Mouse (Mus musculus) hindbrain, embryonic 12.5 days (tissue): ENCODE data around the gene Igf1r. TPM values are rescaled to one million over a fixed set of nuclear protein-coding genes. Genes with fewer than 3 reads are reported as not detected.
A peak's percentile ranks its signal among the peaks of the same experiment; 100 is the strongest.

Experiments
- ATAC-seq: fragments of 200-750 bp; cut with Nextera tagmentation; 2 replicates; pipeline ENCODE4 v1.8.0; 2017; ENCODE audit warnings: moderate TSS enrichment; ENCODE audit not compliant: low FRiP score
- H3K27ac ChIP-seq: fragments of 300-500 bp; sonication (generic); 2 replicates; pipeline ENCODE4 v1.5.1; 2016; ENCODE audit warnings: mild to moderate bottlenecking
- H3K27me3 ChIP-seq: fragments of 300-500 bp; sonication (generic); 2 replicates; pipeline ENCODE4 v1.6.1; 2016; ENCODE audit warnings: mild to moderate bottlenecking
- H3K36me3 ChIP-seq: fragments of 300-500 bp; sonication (generic); 2 replicates; pipeline ENCODE4 v1.6.1; 2016; ENCODE audit warnings: mild to moderate bottlenecking
- H3K4me1 ChIP-seq: fragments of 300-500 bp; sonication (generic); 2 replicates; pipeline ENCODE4 v1.6.1; 2016
- H3K4me2 ChIP-seq: fragments of 300-500 bp; sonication (generic); replicated peaks from 2 replicates; pipeline ENCODE4 v1.6.1; 2016; ENCODE audit warnings: mild to moderate bottlenecking
- H3K4me3 ChIP-seq: fragments of 300-500 bp; sonication (generic); 2 replicates; pipeline ENCODE4 v1.5.1; 2016; ENCODE audit warnings: mild to moderate bottlenecking
- H3K9ac ChIP-seq: fragments of 300-500 bp; sonication (generic); 2 replicates; pipeline ENCODE4 v1.6.1; 2016; ENCODE audit warnings: mild to moderate bottlenecking, moderate library complexity
- H3K9me3 ChIP-seq: fragments of 300-500 bp; sonication (generic); replicated peaks from 2 replicates; pipeline ENCODE4 v1.6.1; 2016; ENCODE audit warnings: mild to moderate bottlenecking
- WGBS: fragments of 180-500 bp; shearing (Covaris S2); methylation state at CpG from one replicate; pipeline ENCODE4 v1.1.7; 2016; 5-methylcytosine and 5-hydroxymethylcytosine counted together
- polyA plus RNA-seq: library from polyadenylated mRNA; unstranded; fragments of >200 nt; fragmentation: Nextera tagmentation; extraction: Ambion mirVana; gene quantifications from 2 replicates; pipeline ENCODE4 v1.2.1, GENCODE M21; 2016

The Igf1r gene
- polyA plus RNA-seq, 1 experiment from 2014 or later: 42.3 TPM

DNA sequence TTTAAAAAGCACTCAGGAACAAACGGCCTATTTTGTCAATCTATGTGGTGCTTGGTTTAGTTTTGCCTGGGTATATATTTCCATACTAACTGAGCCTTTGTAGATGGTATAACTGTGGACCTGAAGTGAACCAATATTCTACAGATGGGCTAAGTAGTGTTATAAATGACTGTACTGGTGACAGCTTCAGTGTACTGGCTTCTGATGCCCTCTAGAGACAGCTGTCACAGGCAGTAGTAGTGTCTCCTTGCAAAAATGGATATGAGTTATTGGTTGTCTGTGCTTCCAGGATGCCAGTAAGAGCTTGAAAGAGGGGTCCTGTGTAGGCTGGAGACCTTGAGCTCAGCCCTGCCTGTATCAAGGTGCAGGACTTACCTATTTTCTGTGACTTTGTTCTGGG lies 227.0 kb downstream of the Igf1r start:
- Histone ChIP-seq H3K27me3 (no peaks in the 10 kb centered on the region), H3K4me3 (no peak overlapping the region), H3K9ac (no peak overlapping the region), H3K36me3 (peaks cover 16% of the 10 kb centered on the region), H3K9me3 (no peaks in the 10 kb centered on the region), H3K4me1 (peaks cover 12% of the 10 kb centered on the region; the same call in 1 of the 2 replicates), H3K4me2 (no peak overlapping the region), H3K27ac (no peak overlapping the region)
- WGBS: 97% methylated on average over 1 of the region's 1 CpGs
- no peak for ATAC-seq

DNA sequence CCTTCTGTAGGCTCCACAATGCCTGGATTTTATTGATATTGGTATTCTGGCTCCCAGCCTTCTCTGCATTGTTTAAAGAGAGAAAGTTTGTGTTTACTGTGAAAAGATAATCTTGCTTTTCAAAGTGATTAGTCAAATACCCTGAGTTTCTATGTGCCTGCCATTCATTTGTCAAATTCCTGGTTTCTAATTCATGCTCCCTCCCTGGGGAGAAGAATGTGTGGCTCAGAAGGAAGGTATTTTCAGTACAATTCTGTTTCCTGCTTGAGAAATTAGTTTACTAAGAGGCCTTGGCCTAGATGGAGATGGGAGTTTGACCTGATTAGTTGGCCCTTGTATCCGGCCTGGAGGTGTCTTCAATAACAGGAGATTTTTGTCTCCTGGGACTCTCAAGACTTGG lies 228.5 kb downstream of the Igf1r start:
- H3K4me2 ChIP-seq: no peak overlapping the region
- H3K36me3 ChIP-seq: peaks cover 27% of the 10 kb centered on the region
- peaks cover 12% of the 10 kb centered on the region; the same call in 1 of the 2 replicates for H3K4me1 ChIP-seq
- 91% methylated on average over 1 of the region's 1 CpGs for WGBS
- H3K4me3 ChIP-seq: no peak overlapping the region
- H3K27me3 ChIP-seq: no peaks in the 10 kb centered on the region
- no peak for ATAC-seq
- H3K9me3 ChIP-seq: no peaks in the 10 kb centered on the region
- no peak overlapping the region for H3K27ac ChIP-seq
- no peak overlapping the region for H3K9ac ChIP-seq

DNA sequence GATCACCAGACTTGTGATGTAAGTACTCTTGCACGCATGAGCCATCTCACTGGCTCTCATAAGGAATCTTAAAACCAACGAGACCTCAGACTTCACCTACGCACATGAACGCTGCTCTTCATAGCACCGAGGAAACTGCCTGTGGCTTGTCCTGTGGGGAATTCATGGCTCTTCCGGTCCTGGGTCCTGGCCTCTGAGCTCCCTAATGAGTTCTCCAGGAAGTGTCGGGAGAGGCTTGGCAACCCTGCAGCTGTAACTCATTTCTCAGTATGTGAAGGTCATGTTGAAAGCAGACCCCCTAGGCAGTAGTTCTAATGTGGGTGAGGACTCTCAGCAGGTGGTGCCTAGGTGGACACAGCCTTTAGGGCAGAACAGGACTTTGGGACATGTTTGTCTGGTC lies 229.4 kb downstream of the Igf1r start:
- WGBS: 81% methylated on average over 7 of the region's 7 CpGs
- ATAC-seq: no peak
- H3K9ac ChIP-seq: no peak overlapping the region
- peaks cover 30% of the 10 kb centered on the region for H3K36me3 ChIP-seq
- 0 out of 2 replicates have a peak overlapping the region, but pooled peaks have one; percentile 55 for H3K27ac ChIP-seq
- no peak overlapping the region for H3K4me2 ChIP-seq
- H3K4me1 ChIP-seq: peaks cover 12% of the 10 kb centered on the region; the same call in 1 of the 2 replicates
- H3K27me3 ChIP-seq: no peaks in the 10 kb centered on the region
- H3K9me3 ChIP-seq: no peaks in the 10 kb centered on the region
- no peak overlapping the region for H3K4me3 ChIP-seq

DNA sequence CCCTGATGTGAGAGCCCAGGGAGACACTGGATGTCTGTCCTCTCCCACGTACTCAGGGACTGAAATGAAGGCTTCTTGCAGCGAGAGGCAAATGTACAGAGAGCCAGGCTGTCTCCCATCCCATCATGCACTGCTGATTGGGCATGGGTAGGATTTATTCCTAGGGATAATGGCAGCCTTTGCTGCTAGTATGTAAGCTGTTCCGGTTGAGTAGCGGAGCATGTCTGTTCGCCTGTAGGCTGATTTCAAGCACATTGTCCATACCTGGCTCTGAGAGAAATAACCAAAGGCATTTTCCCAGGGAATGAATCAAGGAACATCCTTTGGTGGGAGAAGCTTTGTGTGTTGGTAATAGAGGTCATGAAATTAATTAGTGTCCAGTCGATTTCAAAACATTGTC lies 230.1 kb downstream of the Igf1r start:
- peaks cover 36% of the 10 kb centered on the region for H3K36me3 ChIP-seq
- 78% methylated on average over 6 of the region's 6 CpGs for WGBS
- H3K4me3 ChIP-seq: no peak overlapping the region
- H3K9ac ChIP-seq: no peak overlapping the region
- H3K27ac ChIP-seq: peak overlapping the region; percentile 55
- H3K9me3 ChIP-seq: no peaks in the 10 kb centered on the region
- no peaks in the 10 kb centered on the region for H3K27me3 ChIP-seq
- H3K4me1 ChIP-seq: peaks cover 12% of the 10 kb centered on the region; the same call in 1 of the 2 replicates
- no peak overlapping the region for H3K4me2 ChIP-seq
- ATAC-seq: peak; percentile 63; the same call in 1 of the 2 replicates

DNA sequence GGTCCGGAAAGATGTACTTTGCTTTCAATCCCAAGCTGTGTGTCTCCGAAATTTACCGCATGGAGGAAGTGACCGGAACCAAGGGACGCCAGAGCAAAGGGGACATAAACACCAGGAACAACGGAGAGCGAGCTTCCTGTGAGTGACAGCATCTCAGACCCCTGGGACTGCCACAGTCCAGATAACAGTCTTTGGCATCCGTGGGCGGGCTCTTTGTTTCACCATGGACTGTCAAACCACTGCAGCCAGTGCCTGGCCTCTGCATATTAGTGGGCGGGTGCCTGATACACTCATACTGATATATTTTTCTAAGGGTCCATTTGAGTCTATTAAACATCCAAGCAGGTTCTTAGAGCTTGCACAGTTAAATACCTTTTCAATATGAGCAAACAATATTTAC lies 230.8 kb downstream of the Igf1r start:
- ATAC-seq: no peak
- H3K9me3 ChIP-seq: no peaks in the 10 kb centered on the region
- peaks cover 12% of the 10 kb centered on the region; the same call in 1 of the 2 replicates for H3K4me1 ChIP-seq
- H3K9ac ChIP-seq: no peak overlapping the region
- WGBS: 65% methylated on average over 10 of the region's 10 CpGs
- H3K4me2 ChIP-seq: no peak overlapping the region
- peak overlapping the region; percentile 55; the same call in 1 of the 2 replicates for H3K27ac ChIP-seq
- H3K4me3 ChIP-seq: no peak overlapping the region
- H3K27me3 ChIP-seq: no peaks in the 10 kb centered on the region
- H3K36me3 ChIP-seq: peaks cover 41% of the 10 kb centered on the region

DNA sequence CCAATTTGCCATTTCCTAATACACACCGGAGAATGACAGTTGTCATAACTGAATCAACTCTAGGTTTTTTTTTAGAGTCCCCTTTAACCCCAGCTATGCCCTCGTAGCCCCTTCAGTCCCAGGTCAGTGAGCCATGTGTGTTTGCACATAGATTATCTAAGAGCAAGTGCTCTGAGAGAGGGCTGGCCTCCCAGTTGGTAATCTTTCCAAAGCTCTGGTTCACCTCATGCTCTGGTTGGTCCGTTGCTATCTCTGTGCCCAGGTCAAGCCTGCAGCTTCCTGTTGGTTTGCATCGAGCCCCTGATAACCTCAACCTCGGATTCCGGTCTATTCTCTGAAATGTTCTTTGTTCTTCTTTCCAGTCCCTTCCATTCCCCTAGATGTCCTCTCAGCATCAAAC lies 236.6 kb downstream of the Igf1r start:
- Histone ChIP-seq H3K27ac (no peak overlapping the region), H3K9ac (no peak overlapping the region), H3K4me3 (no peak overlapping the region), H3K4me2 (no peak overlapping the region), H3K9me3 (no peaks in the 10 kb centered on the region), H3K36me3 (peaks cover 80% of the 10 kb centered on the region), H3K4me1 (no peaks in the 10 kb centered on the region), H3K27me3 (no peaks in the 10 kb centered on the region)
- 92% methylated on average over 6 of the region's 6 CpGs for WGBS
- ATAC-seq: no peak

DNA sequence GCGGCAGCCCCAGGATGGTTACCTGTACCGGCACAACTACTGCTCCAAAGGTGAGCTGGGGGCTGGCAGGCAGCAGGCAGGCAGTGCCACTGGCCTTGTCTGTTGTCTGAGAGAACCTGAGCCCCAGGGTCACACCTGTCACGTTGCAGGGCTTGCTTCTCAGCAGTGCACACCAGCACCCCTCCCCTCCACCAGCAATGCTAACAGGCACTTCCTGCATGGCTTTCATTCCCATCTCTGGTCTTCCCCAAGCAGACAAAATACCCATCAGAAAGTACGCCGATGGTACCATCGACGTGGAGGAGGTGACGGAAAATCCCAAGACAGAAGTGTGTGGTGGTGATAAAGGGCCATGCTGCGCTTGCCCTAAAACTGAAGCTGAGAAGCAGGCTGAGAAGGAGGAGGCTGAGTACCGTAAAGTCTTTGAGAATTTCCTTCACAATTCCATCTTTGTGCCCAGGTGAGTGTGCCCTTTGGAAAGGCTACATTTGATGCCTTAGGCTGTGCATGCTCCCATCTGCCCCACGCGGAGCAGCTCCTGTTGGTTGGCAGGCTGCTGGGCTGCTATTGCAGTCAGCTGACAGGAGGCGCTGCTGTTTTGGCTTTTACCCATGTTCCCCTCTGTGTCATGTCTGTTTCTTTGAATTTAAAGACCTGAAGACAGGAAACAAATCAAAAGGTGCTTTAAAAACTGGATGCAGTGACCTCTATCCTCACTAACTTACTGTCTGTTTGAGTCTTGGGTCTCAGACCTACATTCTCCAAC lies 237.2 kb downstream of the Igf1r start:
- no peaks in the 10 kb centered on the region for H3K4me1 ChIP-seq
- H3K9ac ChIP-seq: no peak overlapping the region
- no peak overlapping the region for H3K4me3 ChIP-seq
- ATAC-seq: no peak
- no peaks in the 10 kb centered on the region for H3K9me3 ChIP-seq
- WGBS: 94% methylated on average over 13 of the region's 13 CpGs
- no peak overlapping the region for H3K27ac ChIP-seq
- H3K4me2 ChIP-seq: no peak overlapping the region
- H3K27me3 ChIP-seq: no peaks in the 10 kb centered on the region
- H3K36me3 ChIP-seq: peaks cover 80% of the 10 kb centered on the region

DNA sequence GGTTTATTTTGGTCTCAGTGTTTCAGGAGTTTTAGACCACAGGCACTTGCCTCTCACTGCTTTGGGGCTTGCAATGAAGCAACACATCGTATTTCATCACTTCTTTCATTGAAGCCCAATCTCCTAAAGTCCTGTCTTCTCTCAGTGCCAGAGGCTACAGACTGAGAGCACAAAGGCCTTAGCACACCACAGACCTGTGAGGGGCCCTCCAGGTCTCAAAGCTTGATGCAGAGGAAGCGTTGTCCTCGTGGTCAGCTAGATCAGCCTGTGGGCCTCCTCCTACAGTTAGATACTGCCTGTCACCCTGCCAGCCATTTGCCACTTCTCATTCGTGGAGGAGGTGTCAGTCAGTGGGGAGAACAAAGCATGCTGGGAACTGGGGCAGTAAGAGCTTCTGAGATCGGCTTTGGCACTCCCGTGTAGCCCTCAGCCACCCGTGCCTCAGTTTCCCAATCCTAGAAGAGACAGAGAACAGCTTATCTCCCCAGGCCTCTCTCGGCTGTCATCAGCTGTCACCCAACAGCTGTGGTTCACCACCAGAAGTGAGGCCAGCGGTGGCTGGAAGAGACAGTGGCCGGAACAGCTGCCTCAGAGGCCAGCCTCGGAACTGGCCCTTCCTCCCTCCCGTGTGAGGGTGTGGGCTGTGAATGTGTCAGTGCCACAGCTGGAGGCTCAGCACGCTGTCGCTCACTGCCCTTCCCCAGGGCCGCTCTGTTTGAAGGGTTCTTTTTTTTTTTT lies 241.5 kb downstream of the Igf1r start:
- Histone ChIP-seq H3K4me2 (no peak overlapping the region), H3K9me3 (no peaks in the 10 kb centered on the region), H3K36me3 (peaks cover 76% of the 10 kb centered on the region), H3K27ac (no peak overlapping the region), H3K9ac (no peak overlapping the region), H3K27me3 (no peaks in the 10 kb centered on the region), H3K4me3 (no peak overlapping the region), H3K4me1 (no peaks in the 10 kb centered on the region)
- 88% methylated on average over 15 of the region's 15 CpGs for WGBS
- no peak for ATAC-seq

DNA sequence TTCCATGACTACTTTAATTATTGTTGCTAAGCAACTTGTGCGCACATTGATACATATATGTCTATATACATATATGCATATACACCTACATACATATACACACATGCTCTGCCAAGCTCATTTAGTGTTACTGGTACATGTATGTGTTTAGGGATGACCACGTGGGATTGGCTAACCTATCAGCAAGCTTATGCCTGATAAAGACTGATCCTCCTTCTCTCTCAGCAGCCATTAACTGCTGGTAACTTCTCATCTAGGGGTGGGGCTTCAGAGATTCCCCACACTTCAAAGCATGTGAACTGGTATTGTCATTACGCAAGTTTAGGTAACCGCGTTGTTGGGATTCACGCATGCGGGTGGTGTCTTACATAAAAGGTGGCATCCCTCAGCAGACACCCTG lies 247.0 kb downstream of the Igf1r start:
- Histone ChIP-seq H3K27ac (no peak overlapping the region), H3K4me1 (no peaks in the 10 kb centered on the region), H3K27me3 (no peaks in the 10 kb centered on the region), H3K9me3 (no peaks in the 10 kb centered on the region), H3K9ac (no peak overlapping the region), H3K4me2 (no peak overlapping the region), H3K4me3 (no peak overlapping the region), H3K36me3 (peaks cover 61% of the 10 kb centered on the region)
- WGBS: 96% methylated on average over 7 of the region's 7 CpGs
- ATAC-seq: no peak

DNA sequence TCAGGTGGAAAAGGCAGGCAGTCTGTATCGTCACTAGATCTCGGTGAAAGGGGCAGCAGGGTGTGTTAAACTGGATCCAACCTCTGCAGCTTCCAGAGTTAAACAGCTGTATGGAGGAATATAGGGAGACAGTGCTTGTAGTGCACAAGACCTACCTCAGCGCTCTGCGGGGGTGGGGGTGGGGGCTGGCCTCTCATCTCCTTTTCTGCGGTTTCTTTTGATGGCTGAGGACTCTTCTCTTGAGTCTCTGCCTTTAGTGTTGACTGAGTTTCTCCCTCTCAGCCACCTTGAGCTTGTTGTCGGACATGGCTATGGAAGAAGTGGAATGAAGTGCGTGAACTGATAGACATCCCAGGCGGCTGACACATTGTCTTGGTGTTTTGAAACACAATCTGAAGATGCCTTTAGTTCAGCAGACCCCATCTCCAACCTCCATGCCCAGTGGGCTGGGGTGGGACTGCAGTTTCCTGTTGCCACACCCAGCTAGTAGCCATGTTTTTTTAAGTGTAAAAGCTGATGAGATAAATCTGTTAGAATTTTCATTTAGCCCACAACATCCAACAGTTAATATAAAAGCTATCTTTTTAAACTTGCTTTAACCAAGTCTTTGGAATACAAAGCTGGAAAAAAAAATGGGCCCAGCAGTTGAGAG lies 253.3 kb downstream of the Igf1r start:
- H3K27me3 ChIP-seq: no peaks in the 10 kb centered on the region
- no peaks in the 10 kb centered on the region for H3K9me3 ChIP-seq
- H3K27ac ChIP-seq: no peak overlapping the region
- WGBS: 94% methylated on average over 8 of the region's 8 CpGs
- H3K36me3 ChIP-seq: peaks cover 82% of the 10 kb centered on the region
- no peak for ATAC-seq
- no peak overlapping the region for H3K4me2 ChIP-seq
- H3K9ac ChIP-seq: no peak overlapping the region
- no peak overlapping the region for H3K4me3 ChIP-seq
- no peaks in the 10 kb centered on the region for H3K4me1 ChIP-seq

DNA sequence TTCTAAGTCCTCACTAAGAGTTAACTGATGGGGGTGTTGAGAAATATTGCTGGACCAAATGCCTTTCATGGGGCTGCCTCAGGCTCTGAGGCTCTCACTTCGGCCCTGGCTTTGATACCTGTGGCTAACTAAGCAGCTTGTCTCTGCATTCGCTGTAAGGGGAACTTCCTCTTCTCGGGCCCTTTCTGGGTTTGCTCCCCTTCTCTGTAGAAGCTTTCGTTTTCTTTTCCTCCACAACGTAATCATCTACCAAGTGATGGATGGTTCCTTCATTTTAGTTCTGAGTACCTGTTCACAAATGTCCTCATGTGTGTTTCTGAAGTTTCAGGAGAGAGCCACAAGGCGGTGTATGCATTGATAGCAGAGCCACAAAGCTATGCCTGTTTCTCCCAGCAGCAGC lies 256.4 kb downstream of the Igf1r start:
- no peaks in the 10 kb centered on the region for H3K4me1 ChIP-seq
- H3K27me3 ChIP-seq: no peaks in the 10 kb centered on the region
- no peak overlapping the region for H3K4me2 ChIP-seq
- no peak overlapping the region for H3K4me3 ChIP-seq
- H3K9me3 ChIP-seq: no peaks in the 10 kb centered on the region
- WGBS: 94% methylated on average over 6 of the region's 6 CpGs
- no peak for ATAC-seq
- H3K9ac ChIP-seq: no peak overlapping the region
- no peak overlapping the region for H3K27ac ChIP-seq
- peaks cover 84% of the 10 kb centered on the region for H3K36me3 ChIP-seq

DNA sequence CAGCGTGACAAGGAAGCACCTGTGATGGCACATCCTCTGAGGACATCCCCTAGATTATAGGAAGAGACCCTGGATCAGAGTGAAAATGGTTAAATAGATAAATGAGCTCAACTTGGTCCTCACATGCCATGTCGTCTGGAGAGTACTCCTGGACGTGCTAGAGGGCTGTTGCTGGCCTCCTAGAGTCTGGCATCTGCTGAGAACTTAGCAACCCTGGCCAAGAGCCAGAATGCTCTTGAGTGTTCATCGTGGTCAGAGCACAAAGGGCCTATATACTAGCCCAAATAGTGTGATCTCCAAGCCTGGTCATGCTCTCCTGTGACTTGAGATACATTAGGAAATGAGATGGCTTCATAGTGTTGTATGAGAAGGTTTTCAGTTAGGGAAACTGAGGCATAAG lies 257.8 kb downstream of the Igf1r start:
- no peak overlapping the region for H3K27ac ChIP-seq
- H3K9me3 ChIP-seq: no peaks in the 10 kb centered on the region
- no peaks in the 10 kb centered on the region for H3K4me1 ChIP-seq
- no peak overlapping the region for H3K9ac ChIP-seq
- no peaks in the 10 kb centered on the region for H3K27me3 ChIP-seq
- H3K4me3 ChIP-seq: no peak overlapping the region
- WGBS: 79% methylated on average over 4 of the region's 4 CpGs
- peaks cover 81% of the 10 kb centered on the region for H3K36me3 ChIP-seq
- no peak for ATAC-seq
- H3K4me2 ChIP-seq: no peak overlapping the region
